Mouse (Mus musculus) midbrain, embryonic 11.5 days (tissue): ENCODE results near the gene Rab8a. TPM values are rescaled to one million over a fixed set of nuclear protein-coding genes. Genes with fewer than 3 reads are reported as not detected.

Source experiments
- ATAC-seq: fragments of 200-750 bp; cut with Nextera tagmentation; 2 replicates; pipeline ENCODE4 v1.8.0; 2017; ENCODE audit warnings: moderate TSS enrichment, moderate library complexity; ENCODE audit not compliant: low FRiP score
- DNase-seq: peaks from one replicate; pipeline ENCODE4 v3.0.0; 2015; ENCODE audit warnings: low spot score; ENCODE audit errors: missing footprints
- H3K27ac ChIP-seq: fragments of 300-500 bp; sonication (generic); 2 replicates; pipeline ENCODE4 v1.5.1; 2014; ENCODE audit warnings: low read depth, low read length
- H3K27me3 ChIP-seq: fragments of 300-500 bp; sonication (generic); 2 replicates; pipeline ENCODE4 v1.6.1; 2014; ENCODE audit warnings: mild to moderate bottlenecking, low read length, moderate library complexity, mixed read lengths; ENCODE audit not compliant: control insufficient read depth, insufficient read depth
- H3K36me3 ChIP-seq: fragments of 300-500 bp; sonication (generic); 2 replicates; pipeline ENCODE4 v1.6.1; 2014; ENCODE audit warnings: mild to moderate bottlenecking, low read length, moderate library complexity, mixed read lengths; ENCODE audit not compliant: control insufficient read depth, insufficient read depth
- H3K4me1 ChIP-seq: fragments of 300-500 bp; sonication (generic); 2 replicates; pipeline ENCODE4 v1.6.1; 2014; ENCODE audit warnings: low read length; ENCODE audit not compliant: control insufficient read depth, insufficient read depth
- H3K4me2 ChIP-seq: fragments of 300-500 bp; sonication (generic); 2 replicates; pipeline ENCODE4 v1.6.1; 2014; ENCODE audit warnings: mild to moderate bottlenecking, moderate library complexity
- H3K4me3 ChIP-seq: fragments of 300-500 bp; sonication (generic); 2 replicates; pipeline ENCODE4 v1.5.1; 2014; ENCODE audit warnings: low read depth, low read length
- H3K9ac ChIP-seq: fragments of 300-500 bp; sonication (generic); 2 replicates; pipeline ENCODE4 v1.6.1; 2014; ENCODE audit warnings: low read length
- H3K9me3 ChIP-seq: fragments of 300-500 bp; sonication (generic); 2 replicates; pipeline ENCODE4 v1.6.1; 2016; ENCODE audit warnings: low read length; ENCODE audit not compliant: control insufficient read depth
- WGBS: fragments of 180-500 bp; shearing (Covaris S2); extraction: QIAGEN DNeasy Blood & Tissue Kit; methylation state at CpG from one replicate; pipeline ENCODE4 v1.1.7; 2014; 5-methylcytosine and 5-hydroxymethylcytosine counted together
- polyA plus RNA-seq: library from polyadenylated mRNA; unstranded; fragments of >200 nt; fragmentation: Nextera tagmentation; extraction: Ambion mirVana; gene quantifications from 2 replicates; pipeline ENCODE4 v1.2.1, GENCODE M21; 2014

Rab8a gene
- polyA plus RNA-seq, 1 experiment from 2014 or later = 107 TPM

DNA sequence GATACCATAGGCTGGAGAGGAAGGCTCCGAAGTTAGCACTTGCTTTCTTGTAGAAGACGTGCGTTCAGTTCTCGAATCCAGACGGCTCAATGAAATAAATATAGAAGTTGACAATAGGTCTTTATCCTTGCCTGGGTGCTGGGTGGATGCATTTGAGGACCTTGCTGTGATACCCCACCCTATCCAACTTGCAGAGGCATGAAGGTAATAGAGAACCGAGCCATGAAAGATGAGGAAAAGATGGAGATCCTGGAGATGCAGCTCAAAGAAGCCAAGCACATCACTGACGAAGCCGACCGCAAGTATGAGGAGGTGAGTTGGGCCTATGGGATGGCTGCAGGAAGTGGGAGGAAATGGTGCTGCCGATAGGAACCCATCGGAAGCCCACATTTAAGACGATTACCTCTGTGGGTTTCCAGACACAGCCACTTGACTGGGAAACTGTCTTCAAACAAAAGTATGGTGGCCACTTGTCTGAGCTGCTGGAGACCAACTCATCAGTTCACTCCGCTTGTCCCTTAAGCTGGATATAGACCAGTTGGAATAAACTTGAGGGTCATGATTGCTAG lies 17.7 kb upstream of the Rab8a start:
- Histone ChIP-seq H3K9me3 (no peaks in the 10 kb centered on the region), H3K9ac (no peak overlapping the region), H3K4me2 (no peak overlapping the region), H3K27me3 (no peaks in the 10 kb centered on the region), H3K27ac (no peak overlapping the region), H3K4me1 (no peaks in the 10 kb centered on the region), H3K4me3 (no peak overlapping the region), H3K36me3 (peaks cover 28% of the 10 kb centered on the region)
- no peak for ATAC-seq
- WGBS = 95% methylated on average over 13 of the region's 13 CpGs
- peak; percentile 76 for DNase-seq

DNA sequence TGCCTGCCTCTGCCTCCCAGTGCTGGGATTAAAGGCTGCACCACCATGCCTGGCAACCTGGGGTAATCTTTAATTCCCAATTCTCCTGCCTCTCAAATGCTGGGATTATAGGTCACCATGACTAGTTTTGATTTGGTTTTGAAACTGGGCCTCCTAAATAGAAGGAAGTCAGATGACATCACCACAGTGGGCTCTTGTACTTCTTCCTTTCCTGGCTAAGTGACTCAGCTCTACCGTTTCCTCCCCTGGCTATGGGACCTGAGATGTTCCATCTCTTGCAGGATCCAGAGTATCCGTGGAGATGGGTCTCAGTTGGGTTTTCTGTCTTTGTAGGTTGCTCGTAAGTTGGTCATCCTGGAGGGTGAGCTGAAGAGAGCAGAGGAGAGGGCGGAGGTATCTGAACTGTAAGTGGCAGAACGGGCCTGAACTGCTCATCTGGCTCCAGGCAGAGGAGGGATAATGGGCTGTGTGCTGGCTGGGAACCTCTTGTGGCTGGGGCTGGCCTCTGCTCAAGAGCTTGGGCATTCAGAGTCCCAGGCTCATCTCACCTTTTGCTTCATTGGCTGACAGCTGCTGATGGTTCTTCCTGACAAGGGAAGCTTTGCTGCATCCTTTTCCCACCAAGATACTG lies 16.5 kb upstream of the Rab8a start:
- Histone ChIP-seq H3K9me3 (no peaks in the 10 kb centered on the region), H3K36me3 (peaks cover 28% of the 10 kb centered on the region), H3K4me3 (no peak overlapping the region), H3K27me3 (no peaks in the 10 kb centered on the region), H3K9ac (no peak overlapping the region), H3K27ac (no peak overlapping the region), H3K4me1 (no peaks in the 10 kb centered on the region), H3K4me2 (no peak overlapping the region)
- ATAC-seq (no peak), DNase-seq (peak; percentile 49)
- 91% methylated on average over 5 of the region's 5 CpGs for WGBS

- Histone ChIP-seq H3K9me3 (no peaks in the 10 kb centered on the region), H3K36me3 (peaks cover 26% of the 10 kb centered on the region), H3K4me3 (no peak overlapping the region), H3K27ac (no peak overlapping the region), H3K27me3 (no peaks in the 10 kb centered on the region), H3K4me1 (no peaks in the 10 kb centered on the region), H3K9ac (no peak overlapping the region), H3K4me2 (no peak overlapping the region)
- DNase-seq = no peak
- WGBS = 92% methylated on average over 3 of the region's 3 CpGs
- ATAC-seq = no peak
Observed at GRCm38 (mm10) chr8:72145511-72145910, 15.5 kb upstream of the Rab8a start.

GRCm38 (mm10) chr8:72146056-72146455 lies 14.9 kb upstream of the Rab8a start:
- 79% methylated on average over 1 of the region's 1 CpGs for WGBS
- Histone ChIP-seq H3K4me1 (no peaks in the 10 kb centered on the region), H3K36me3 (peaks cover 27% of the 10 kb centered on the region), H3K9me3 (no peaks in the 10 kb centered on the region), H3K9ac (no peak overlapping the region), H3K4me2 (no peak overlapping the region), H3K27me3 (no peaks in the 10 kb centered on the region), H3K4me3 (no peak overlapping the region), H3K27ac (no peak overlapping the region)
- DNase-seq (peak; percentile 8), ATAC-seq (no peak)

GRCm38 (mm10) chr8:72146556-72146955 lies 14.4 kb upstream of the Rab8a start:
- H3K36me3 ChIP-seq = peaks cover 30% of the 10 kb centered on the region
- no peaks in the 10 kb centered on the region for H3K4me1 ChIP-seq
- H3K4me3 ChIP-seq = no peak overlapping the region
- WGBS = 91% methylated on average over 3 of the region's 3 CpGs
- H3K27ac ChIP-seq = no peak overlapping the region
- no peak overlapping the region for H3K4me2 ChIP-seq
- no peaks in the 10 kb centered on the region for H3K9me3 ChIP-seq
- H3K9ac ChIP-seq = no peak overlapping the region
- ATAC-seq = no peak
- peak; percentile 35 for DNase-seq
- no peaks in the 10 kb centered on the region for H3K27me3 ChIP-seq

GRCm38 (mm10) chr8:72147266-72147665 lies 13.7 kb upstream of the Rab8a start:
- H3K9me3 ChIP-seq = no peaks in the 10 kb centered on the region
- no peak for ATAC-seq
- DNase-seq = peak; percentile 2
- no peaks in the 10 kb centered on the region for H3K27me3 ChIP-seq
- H3K4me2 ChIP-seq = no peak overlapping the region
- H3K27ac ChIP-seq = no peak overlapping the region
- WGBS = 93% methylated on average over 2 of the region's 2 CpGs
- no peak overlapping the region for H3K4me3 ChIP-seq
- peaks cover 30% of the 10 kb centered on the region for H3K36me3 ChIP-seq
- H3K9ac ChIP-seq = no peak overlapping the region
- no peaks in the 10 kb centered on the region for H3K4me1 ChIP-seq

- Histone ChIP-seq H3K4me1 (no peaks in the 10 kb centered on the region), H3K4me3 (no peak overlapping the region), H3K9ac (no peak overlapping the region), H3K9me3 (no peaks in the 10 kb centered on the region), H3K4me2 (no peak overlapping the region), H3K27ac (no peak overlapping the region), H3K27me3 (no peaks in the 10 kb centered on the region), H3K36me3 (peaks cover 26% of the 10 kb centered on the region)
- no peak for ATAC-seq
- 100% methylated on average over 1 of the region's 1 CpGs for WGBS
- peak; percentile 80 for DNase-seq
Observed at GRCm38 (mm10) chr8:72149056-72149455, 11.9 kb upstream of the Rab8a start.

DNA sequence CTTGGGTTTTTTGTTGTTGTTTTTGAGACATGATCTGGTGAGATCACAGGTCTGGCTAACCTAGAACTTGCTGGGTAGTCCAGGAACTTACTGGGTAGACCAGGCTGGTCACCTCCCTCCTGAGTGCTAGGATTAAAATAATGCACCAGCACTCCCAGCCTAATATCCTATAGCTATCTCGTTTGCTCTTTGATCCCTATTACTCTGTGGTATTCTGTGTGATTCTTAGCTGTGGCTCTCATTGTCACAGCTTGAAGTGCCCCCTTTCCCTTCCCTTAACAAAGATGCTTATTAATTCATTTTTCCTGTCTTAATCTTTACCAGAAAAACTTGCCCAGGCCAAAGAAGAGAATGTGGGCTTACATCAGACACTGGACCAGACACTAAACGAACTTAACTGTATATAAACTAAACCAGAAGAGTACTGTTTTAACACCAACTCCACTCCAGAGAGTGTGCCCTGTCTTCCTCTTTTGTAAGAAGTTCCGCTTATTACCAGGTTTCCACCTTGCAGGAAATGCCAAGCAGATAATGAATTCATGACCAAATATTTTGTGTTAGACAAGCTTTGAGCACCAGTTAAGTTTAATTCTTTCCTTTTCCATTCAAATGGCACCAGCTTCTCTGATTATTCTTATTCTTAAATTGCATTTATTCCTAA lies 9.5 kb upstream of the Rab8a start:
- DNase-seq = peak; percentile 78
- H3K27ac ChIP-seq = no peak overlapping the region
- H3K9ac ChIP-seq = no peak overlapping the region
- no peak overlapping the region for H3K4me3 ChIP-seq
- H3K36me3 ChIP-seq = peaks cover 19% of the 10 kb centered on the region
- H3K27me3 ChIP-seq = no peaks in the 10 kb centered on the region
- no peaks in the 10 kb centered on the region for H3K4me1 ChIP-seq
- H3K9me3 ChIP-seq = no peaks in the 10 kb centered on the region
- H3K4me2 ChIP-seq = no peak overlapping the region
- no peak for ATAC-seq
- WGBS = 86% methylated on average over 3 of the region's 3 CpGs

GRCm38 (mm10) chr8:72153382-72153781 lies 7.6 kb upstream of the Rab8a start:
- H3K4me3 ChIP-seq = no peak overlapping the region
- H3K27ac ChIP-seq = no peak overlapping the region
- H3K9me3 ChIP-seq = no peaks in the 10 kb centered on the region
- no peak overlapping the region for H3K4me2 ChIP-seq
- H3K9ac ChIP-seq = no peak overlapping the region
- no peak for ATAC-seq
- DNase-seq = peak; percentile 85
- peaks cover 8% of the 10 kb centered on the region for H3K36me3 ChIP-seq
- no peaks in the 10 kb centered on the region for H3K4me1 ChIP-seq
- no peaks in the 10 kb centered on the region for H3K27me3 ChIP-seq
